Mouse (Mus musculus): ENCODE data around the gene Hrh2.

- no peak for TF ChIP-seq POLR2A (IDR thresholded peaks at IDR 0.05; ENCODE audit: low read depth, low read length)
- TF ChIP-seq CTCF (conservative IDR thresholded peaks at IDR 0.05; ENCODE audit: insufficient read depth, insufficient read length, low read depth, low read length), result no peak
Measured at GRCm38 (mm10) chr13:54269087-54269486, 77.2 kb downstream of the Hrh2 start.

Measured in kidney, adult 2 months (tissue).